Mouse (Mus musculus): Measurements from ENCODE around the gene Pced1b. TPM values are rescaled to one million over a fixed set of nuclear protein-coding genes. Genes with fewer than 3 reads are reported as not detected.

The Pced1b gene
- total RNA-seq, 2 experiments from 2014 or later: 5.5 to 7.7 TPM

Other genes starting within 250 kb of the Pced1b start
- gene Slc38a4, start 191.2 kb upstream of the Pced1b start, total RNA-seq (2021): under 1 TPM; 0.46 to 0.67 TPM
- gene Amigo2, start 180 bp downstream of the Pced1b start, total RNA-seq (2021): 10 to 100 TPM; 23.3 to 24.4 TPM